Mouse (Mus musculus): ENCODE results near the gene Clec4d.

The Clec4d gene

DNA sequence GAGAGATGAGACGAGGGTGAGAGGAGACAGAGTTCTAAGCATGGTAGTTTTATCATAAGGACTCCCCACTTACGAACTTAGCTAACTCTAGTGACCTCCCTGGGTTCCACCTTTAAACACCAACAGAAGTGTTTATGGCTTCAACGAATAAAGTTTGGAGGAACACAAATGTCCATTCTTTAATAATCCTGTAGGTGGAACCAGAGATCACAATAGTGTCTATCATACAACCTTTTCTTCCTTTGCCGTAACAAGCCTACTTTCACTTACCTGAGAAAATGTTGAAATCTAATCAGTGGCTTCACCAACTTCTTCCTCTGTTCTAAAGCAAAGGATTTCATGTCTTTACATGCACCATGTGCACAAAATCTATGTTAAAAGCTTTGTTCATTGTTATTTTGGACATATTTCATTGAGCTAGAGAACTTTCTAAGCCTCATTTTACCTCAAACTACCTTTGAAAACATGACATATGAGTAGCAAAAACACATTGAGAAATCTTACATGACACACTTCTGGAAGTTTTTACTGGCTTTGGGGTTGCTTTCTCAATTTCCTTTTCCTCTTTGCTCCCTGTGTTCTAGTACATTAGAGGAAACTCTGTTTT lies at the start of gene Clec4d:
Clec4d (plus strand) TSS at position 557 of the 607 bp plus-strand sequence.
- WGBS: 78% methylated on average over 4 of the region's 4 CpGs

DNA sequence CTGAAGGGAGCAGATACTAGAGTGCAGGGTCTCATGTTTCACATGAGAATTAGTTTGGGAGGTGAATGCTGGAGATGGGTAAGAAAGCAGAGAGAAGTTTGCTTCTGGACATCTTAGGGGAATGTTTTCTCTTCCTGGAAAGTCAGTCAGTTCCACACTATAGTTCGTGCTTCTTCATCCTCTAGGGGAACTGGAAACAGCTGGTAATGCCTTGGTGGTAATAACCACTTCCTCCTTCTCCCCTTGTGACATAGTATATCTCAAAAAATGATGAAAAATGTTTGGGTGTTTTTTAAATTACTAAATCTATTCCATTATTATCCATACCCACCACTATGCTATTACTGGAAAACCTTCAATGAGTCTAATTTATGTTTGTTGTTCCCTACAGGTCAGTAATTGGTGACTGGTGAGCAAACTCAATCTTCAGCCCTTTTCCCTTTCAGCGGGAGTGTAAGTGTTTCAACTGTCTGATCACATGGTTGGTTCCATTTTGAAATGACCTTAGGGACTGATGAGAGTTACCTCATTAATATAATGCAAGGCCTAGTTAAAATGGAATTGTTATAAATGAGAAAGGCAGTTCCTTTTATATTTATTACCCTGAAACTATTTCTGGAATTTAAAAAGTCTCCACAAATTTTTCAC lies 34.3 kb upstream of the Clec4d start:
- WGBS: 65% methylated on average over 2 of the region's 2 CpGs

- 75% methylated on average over 3 of the region's 3 CpGs for WGBS
These were observed 32.3 kb upstream of the Clec4d start, which contains the start of gene Clec4n for GRCm38 (mm10) chr6:123229644-123230043. Gene Clec4n, plus strand, starts transcription at chr6:123229843.

DNA sequence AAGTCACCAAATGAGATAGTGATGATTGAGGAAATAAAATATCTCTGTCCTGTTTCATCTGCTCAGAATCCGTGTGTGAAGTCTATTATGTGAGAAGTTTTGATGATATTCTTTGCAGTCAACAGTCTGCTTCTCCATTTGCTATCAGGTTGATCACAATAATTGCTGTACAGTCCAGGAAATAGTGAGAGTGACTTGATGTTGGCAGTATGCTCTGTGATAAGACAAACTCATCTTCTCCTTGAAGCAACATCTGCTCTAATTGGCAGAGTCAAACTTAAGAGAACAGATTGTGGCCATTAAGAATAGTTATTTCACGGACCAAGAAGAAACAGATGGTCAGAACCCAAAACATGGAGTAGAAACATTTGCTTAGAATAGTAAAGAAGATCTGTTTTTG lies 30.8 kb upstream of the Clec4d start:
- WGBS: 45% methylated on average over 2 of the region's 2 CpGs

GRCm38 (mm10) chr6:123244201-123244600 lies 17.7 kb upstream of the Clec4d start:
- WGBS: 83% methylated on average over 5 of the region's 5 CpGs

DNA sequence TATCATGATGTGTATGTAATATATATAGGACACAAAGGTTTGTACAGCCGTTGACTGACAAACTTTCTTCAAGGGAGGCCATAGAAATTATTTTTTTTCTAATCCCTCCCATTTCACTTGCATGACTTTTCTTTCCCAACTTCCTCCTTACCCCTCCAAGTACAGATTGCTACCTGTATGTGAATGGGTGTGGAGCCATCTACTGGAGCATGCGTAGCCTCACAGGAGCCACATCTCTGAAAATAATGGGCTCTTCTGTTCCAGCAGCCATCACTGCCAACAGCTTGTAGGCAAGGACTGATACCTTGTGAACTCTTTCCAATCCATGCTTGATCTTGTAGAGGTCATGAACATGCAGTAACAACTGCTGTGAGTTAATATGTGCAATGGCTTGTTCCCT lies 13.0 kb upstream of the Clec4d start:
- 85% methylated on average over 2 of the region's 2 CpGs for WGBS

- 79% methylated on average over 3 of the region's 3 CpGs for WGBS
These were observed 3.0 kb upstream of the Clec4d start for GRCm38 (mm10) chr6:123258946-123259345.

DNA sequence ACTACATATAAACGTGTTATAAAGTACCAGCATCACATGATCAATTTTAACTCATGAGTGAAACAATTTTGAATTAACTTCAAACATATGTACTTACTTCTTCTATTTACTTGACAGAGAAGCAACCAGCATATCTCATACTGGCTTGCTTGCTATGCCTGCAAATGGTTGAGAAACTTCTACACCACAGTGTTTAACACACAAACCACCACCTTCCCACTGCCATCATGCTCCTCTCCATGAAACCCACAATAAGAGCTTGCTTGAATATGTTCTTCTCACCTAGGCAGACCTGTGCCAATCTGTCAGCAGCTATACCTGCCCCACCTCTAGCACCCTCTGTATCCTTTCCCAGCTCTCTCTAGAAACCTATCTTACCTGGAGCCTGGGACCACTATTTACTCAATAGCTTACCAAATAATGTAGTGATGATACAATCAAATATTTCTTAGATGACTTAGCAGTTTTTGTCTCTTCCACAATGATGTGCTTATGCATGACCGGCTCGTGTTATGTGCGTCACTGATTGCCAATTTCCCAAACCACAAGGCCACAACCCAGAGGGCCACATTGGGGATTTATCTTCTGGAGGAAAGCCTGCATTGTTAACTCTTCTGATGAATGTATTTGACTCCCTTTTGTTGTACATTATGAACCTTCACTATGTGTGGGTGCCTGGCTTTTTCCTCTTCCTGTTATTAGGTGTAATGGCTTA lies 1.9 kb upstream of the Clec4d start:
- 81% methylated on average over 4 of the region's 4 CpGs for WGBS

DNA sequence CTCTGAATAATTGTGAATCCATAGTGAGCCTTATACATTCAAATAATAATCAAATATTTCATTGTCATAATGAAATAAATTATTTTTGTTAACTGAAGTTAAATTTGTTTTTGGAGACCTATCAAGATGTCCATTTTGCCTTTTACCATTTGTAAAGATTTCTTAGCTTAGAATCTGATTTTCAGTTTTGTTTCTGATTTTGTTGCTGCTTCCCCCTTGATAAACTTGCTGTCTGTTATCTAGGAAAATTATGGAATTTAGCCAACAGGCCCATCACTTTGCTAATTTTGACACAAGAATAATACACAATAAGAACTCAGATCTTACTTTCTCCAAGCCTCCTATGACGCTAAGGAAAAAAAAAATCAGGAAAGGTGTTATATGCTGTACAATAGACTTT lies 1.0 kb upstream of the Clec4d start:
- 88% methylated on average over 1 of the region's 1 CpGs for WGBS

DNA sequence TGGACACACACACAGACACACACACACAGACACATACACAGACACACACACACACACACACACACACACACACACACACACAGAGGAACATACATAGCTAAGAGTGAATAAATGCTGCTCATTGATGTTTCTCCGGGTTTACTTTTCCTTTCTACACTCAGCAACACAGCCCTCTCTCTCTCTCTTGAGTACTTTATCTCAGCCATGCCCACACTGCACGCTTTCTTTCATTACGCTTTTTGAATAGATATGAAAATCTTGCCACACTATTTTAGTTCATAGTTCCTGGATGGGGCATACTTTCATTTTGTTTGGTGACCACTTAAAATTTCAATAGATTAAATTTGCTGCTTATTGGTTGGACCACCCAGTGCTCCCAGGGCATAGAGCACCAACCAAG lies 2.3 kb downstream of the Clec4d start:
- WGBS: 92% methylated on average over 3 of the region's 3 CpGs

DNA sequence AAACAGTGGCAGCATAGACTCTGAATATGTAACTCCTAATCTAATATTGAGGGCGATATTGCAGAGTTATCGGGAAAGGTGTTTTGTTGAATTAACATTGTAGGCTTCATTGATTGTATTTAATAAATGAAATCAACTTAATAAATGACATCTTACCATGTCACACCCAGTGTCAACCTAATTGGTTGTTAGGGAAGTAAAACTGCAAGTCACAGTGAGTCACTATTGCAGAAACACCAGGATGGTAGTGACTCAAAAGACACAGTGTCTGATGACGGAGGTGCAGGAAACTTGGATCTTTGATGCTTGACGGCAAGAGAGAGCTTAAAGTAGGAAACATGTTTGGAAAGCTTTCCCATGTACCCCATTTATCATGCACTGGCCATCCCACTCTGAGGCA lies 3.9 kb downstream of the Clec4d start:
- WGBS: 88% methylated on average over 4 of the region's 4 CpGs

- WGBS: 83% methylated on average over 5 of the region's 5 CpGs
These were observed 5.0 kb downstream of the Clec4d start for GRCm38 (mm10) chr6:123266945-123267344.

DNA sequence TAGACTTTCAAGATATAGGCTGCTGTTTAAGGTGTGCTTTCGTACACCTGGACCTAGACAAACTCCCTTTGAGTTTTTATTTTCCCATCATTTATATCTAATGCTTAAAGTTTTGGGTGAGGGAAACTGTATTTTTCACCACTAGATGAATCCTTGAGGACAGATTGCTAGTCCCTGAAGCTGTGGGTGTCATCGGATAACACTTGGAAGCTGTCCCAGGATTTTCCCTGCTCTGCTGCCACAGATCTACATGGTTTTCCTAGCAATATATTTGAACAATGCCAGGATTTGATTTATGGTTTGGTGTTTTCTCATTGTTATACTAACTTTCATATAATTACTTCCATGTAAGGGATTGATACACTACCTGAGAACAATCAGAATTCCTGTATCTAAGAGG lies 17.5 kb downstream of the Clec4d start:
- WGBS: 54% methylated on average over 2 of the region's 2 CpGs

DNA sequence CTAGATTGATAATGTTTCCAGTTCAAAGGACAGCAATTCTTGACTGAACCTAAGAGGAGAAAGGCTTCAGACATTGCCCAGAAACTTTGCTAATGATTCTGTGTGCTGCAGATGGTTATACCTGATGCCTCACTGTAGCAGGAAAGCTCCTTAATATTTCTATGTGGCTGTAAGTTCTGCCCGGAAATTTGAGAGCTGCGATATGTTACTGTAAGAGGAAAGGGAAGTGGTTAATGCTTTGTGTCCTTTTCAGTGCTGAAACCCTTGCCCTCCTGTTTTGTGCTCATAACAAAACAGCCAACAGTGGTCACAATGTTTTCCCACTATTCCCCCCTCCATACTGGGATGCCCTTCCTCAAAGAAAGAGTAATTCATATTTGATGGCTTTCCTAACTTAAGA lies 24.4 kb downstream of the Clec4d start:
- WGBS: 92% methylated on average over 2 of the region's 2 CpGs

GRCm38 (mm10) chr6:123288931-123289330 lies 27.0 kb downstream of the Clec4d start:
- 80% methylated on average over 10 of the region's 10 CpGs for whole genome bisulfite sequencing

- 82% methylated on average over 4 of the region's 4 CpGs for WGBS
These were observed 27.8 kb downstream of the Clec4d start, which contains the start of gene Clec4e for GRCm38 (mm10) chr6:123289753-123290152. Gene Clec4e, minus strand, starts transcription at chr6:123289870.

- WGBS: 92% methylated on average over 1 of the region's 1 CpGs
These were observed 31.0 kb downstream of the Clec4d start for GRCm38 (mm10) chr6:123292751-123293400.

GRCm38 (mm10) chr6:123293509-123293908 lies 31.6 kb downstream of the Clec4d start:
- WGBS: 91% methylated on average over 11 of the region's 11 CpGs

DNA sequence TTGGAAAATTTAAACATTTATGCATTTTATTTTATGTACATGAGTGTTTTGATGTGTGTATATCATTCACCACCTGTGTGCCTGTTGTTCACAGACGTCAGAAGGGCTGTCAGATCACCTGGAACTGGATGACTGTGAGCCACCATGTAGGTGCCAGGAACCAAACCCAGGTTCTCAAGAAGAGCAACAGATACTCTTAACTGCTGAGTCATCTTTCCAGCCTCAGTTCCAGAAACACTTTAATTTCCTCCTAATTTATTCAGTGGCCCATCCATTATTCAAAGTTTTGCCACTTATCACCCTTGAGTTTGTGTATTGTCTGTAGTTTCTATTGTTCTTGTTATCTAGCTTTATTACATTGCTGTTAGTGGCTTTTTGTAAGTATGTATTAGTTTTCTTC lies 34.8 kb downstream of the Clec4d start:
- WGBS: 56% methylated on average over 1 of the region's 1 CpGs

DNA sequence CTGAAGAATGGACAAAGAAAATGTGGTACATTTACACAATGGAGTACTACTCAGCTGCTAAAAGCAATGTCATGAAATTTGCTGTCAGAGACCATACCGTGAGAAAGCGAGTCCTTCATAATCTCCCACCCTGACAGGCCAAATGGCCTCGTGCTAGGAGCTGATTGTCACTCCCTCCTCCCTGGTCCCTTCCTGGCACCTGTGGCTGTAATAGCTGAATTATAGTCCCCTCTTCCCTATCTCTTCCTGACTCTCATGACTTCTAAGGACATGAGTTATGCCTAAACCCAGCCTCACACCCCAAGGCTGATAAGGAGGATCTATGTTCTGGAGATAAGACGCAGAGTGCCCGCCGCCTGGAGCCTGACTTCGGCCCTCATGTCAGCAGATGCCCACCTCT lies 44.4 kb downstream of the Clec4d start:
- WGBS: 90% methylated on average over 7 of the region's 7 CpGs

DNA sequence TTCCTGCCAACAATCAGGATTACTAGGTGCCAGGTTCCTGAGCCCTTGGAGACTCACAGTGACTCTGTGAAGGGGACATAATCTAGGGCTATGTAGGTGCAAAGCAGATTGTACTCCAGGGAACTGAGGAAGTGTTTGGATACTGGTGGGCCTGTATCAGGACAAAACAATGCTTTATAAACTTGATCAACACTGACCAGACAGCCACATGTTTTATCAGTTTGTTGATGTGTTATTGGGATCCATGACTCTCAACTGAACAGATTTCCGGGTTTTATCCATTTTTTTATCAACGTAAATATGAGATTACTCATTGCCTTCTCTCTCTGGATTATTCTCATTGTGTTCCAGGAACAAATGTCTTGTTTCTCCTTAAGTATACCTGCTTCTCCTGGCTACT lies 46.1 kb downstream of the Clec4d start, which contains the start of gene Vmn2r19:
Vmn2r19 (plus strand) TSS at position 301 of the 400 bp plus-strand sequence.
- 88% methylated on average over 2 of the region's 2 CpGs for WGBS
